Mouse (Mus musculus) megakaryocyte, adult 5-6 weeks (primary cell): ENCODE data around the gene Kri1. TPM values are rescaled to one million over a fixed set of nuclear protein-coding genes. Genes with fewer than 3 reads are reported as not detected.
"Not testable (repeated sequence)": the region's sequence is repeated elsewhere in the genome, so short reads cannot be mapped to it uniquely, and the experiment has no call there.

Experiments used
- ATAC-seq: 2 replicates; pipeline ENCODE4 v1.8.0; 2016; ENCODE audit warnings: mild to moderate bottlenecking, inconsistent platforms; ENCODE audit not compliant: poor library complexity, severe bottlenecking
- total RNA-seq, 2 experiments: library from RNA; stranded (forward) in 1 of 2; stranded (reverse) in 1 of 2; fragments of 153-499, 151-499 nt in 1 of 2; fragments of 221-1000, 200-1000 nt in 1 of 2; gene quantifications; 2 replicates each; pipeline versions ENCODE4 v1.2.3 to v1.2.4; 2015 to 2017

The Kri1 gene
- total RNA-seq, 2 experiments from 2014 or later = 28.0 to 76.9 TPM

GRCm38 (mm10) chr9:21275013-21275710, 12.6 kb downstream of the Kri1 start:
- no peak for ATAC-seq

DNA sequence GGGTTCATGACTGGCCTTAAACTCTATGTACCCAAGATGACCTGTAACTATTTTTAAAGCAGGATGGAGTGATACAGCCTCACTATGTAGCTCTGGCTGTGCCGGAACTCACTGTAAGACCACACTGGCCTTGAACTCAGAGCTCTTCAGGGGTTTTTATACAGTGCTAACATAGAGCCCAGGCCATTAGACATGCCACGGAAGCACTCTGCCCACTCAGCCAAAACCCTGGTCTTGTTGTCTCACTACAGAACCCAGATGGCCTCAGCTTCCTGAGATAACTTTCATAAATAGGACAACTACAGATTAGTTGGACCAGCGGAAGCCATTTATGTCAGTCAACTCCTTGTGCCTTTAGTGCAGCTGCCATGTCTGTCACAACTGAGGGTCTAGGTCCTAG, 13.4 kb downstream of the Kri1 start:
- ATAC-seq = no peak

DNA sequence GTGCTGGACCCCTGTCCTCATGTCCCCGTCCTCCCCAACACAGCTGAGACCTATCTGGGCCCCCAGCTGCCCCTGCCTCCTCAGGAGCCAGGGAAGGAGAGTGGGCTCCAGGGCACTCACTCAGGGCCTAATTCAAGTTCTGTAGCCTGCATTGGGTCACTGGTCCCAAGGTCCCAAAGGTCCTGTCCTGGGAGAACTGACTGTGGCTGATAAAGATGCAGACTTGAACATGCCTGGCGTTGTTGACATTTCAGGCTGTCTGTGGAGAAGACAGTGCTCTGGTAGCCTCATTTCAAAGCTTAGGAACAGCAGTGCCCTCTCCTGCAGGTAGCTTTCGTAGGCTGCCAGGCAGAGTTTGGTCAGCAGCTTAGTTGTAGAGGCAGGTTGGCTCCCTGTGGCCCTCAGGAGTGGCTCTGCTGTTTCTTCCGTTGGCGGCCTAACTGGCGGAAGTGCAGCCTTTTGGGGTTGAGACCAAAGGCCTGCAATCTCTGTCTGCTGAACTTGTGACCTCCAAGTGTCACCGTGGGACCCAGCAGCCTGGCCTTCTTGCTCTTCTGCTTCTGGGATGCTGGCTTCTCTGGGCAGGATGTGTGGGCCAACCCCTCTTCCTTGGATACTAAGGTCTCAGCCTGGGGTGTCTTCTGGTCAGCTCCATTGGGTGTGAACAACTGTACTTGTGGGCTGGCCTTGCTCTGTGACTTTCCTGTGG, 14.1 kb downstream of the Kri1 start:
- ATAC-seq = no peak

- no peak for ATAC-seq
Measured at GRCm38 (mm10) chr9:21273094-21273493, 14.7 kb downstream of the Kri1 start.

GRCm38 (mm10) chr9:21272391-21272790, 15.4 kb downstream of the Kri1 start:
- ATAC-seq = no peak

- ATAC-seq = not testable (repeated sequence)
Measured at GRCm38 (mm10) chr9:21269590-21269989, 18.2 kb downstream of the Kri1 start.

GRCm38 (mm10) chr9:21268305-21268704, 19.5 kb downstream of the Kri1 start:
- no peak for ATAC-seq

GRCm38 (mm10) chr9:21266889-21267288, 20.9 kb downstream of the Kri1 start:
- no peak for ATAC-seq

- ATAC-seq = no peak
Measured at GRCm38 (mm10) chr9:21265611-21266010, 22.2 kb downstream of the Kri1 start.

- ATAC-seq = peak; percentile 93
Measured at GRCm38 (mm10) chr9:21265000-21265561, 22.7 kb downstream of the Kri1 start, which contains the start of gene Atg4d. TSS of gene Atg4d (plus strand) at chr9:21265293.

GRCm38 (mm10) chr9:21264272-21264999, 23.3 kb downstream of the Kri1 start:
- no peak for ATAC-seq

GRCm38 (mm10) chr9:21261831-21262230, 25.9 kb downstream of the Kri1 start:
- peak; percentile 27 for ATAC-seq

GRCm38 (mm10) chr9:21260491-21261040, 27.2 kb downstream of the Kri1 start:
- ATAC-seq = no peak

DNA sequence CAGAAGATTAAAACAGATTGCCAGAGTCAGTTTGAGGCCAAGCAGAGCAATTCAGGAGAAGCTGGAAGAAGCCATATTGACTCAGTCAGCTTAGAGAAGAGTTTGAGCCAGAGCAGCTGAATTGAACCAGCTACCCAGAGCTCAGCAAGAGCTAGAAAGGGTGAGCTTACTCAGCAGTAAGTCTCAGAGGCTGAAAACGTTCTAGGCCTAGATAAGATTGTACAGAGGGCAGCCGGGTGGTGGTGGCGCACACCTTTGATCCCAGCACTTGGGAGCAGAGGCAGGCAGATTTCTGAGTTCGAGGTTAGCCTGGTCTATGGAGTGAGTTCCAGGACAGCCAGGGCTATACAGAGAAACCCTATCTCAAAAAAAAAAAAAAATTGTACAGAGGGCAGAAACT, 31.4 kb downstream of the Kri1 start:
- ATAC-seq = not testable (repeated sequence)

GRCm38 (mm10) chr9:21254690-21255089, 33.1 kb downstream of the Kri1 start:
- no peak for ATAC-seq

DNA sequence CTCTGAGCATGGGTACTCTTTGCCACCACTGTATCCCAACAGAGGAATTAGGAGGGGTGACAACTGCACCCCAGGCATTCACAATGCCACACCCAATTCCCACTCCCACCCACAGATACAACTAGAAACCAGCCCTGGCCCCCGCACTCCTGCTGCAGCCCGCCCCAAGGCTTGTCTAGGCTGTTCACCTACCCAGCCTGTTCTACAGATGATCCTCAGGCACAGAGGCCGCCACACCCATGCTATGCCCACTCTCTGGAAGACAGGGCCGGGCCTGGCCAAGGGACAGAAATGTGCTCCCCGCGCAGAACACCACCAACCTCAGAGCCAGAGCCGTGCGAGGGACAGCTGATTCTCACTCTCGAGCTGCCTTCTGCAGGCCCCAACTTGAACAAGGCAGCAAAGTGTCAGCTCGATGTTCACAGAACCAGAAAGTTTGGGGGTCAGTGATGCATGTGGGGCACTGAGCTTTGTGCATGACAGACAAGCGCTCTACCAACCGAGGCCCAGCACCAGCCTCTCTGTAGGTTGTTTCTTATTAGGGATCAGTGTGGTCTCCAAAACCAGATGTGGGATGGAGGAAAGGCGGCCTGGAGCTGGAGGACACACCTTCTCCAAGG, 36.5 kb downstream of the Kri1 start:
- no peak for ATAC-seq

GRCm38 (mm10) chr9:21250509-21250908, 37.3 kb downstream of the Kri1 start:
- no peak for ATAC-seq

DNA sequence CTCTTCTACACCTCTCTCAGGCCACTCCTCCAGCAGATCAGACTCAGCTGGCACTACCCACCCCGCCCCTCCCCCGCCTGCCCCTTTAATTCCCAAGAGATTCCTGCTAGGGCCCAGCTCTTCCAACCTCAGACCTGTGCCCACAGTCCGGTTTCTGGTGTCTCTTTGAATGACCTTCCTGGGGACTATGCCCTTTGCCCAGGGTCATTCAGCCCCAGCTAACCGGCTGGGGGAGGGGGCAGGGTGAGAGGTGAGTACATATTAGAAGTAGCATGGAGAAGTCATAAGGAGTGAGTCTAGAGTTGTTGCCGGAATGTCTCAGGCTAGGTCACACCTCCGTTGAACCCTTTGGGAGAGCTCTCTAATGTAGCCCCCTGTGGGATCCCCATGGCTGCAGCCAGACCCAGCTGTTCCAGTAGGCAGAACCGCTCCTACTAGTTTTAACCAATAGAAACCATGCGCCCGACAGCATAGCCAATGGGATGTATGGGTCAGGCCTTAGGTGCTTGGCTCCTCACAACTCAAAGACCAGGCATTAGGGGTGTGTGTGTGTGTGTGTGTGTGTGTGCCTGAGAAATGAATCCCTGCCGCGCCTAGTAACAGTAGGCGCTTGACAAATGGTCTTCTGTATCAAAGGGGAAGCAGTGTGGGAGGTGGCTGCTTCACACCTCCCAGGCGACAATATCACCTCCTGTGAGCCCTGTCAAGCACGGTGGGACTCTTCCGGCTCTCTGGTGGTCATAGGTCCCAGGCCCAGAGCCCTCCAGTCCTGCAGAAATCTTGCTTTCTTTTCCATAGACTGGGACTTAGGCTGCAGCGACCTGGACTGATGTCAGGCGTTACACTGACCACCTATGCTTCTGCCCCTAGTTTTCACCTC, 37.9 kb downstream of the Kri1 start:
- ATAC-seq = peak; percentile 59

GRCm38 (mm10) chr9:21248326-21248725, 39.4 kb downstream of the Kri1 start, which contains the start of gene S1pr5:
TSS of gene S1pr5 (minus strand) at chr9:21248443.
- peak; percentile 61 for ATAC-seq
